In the genomic region with DNA sequence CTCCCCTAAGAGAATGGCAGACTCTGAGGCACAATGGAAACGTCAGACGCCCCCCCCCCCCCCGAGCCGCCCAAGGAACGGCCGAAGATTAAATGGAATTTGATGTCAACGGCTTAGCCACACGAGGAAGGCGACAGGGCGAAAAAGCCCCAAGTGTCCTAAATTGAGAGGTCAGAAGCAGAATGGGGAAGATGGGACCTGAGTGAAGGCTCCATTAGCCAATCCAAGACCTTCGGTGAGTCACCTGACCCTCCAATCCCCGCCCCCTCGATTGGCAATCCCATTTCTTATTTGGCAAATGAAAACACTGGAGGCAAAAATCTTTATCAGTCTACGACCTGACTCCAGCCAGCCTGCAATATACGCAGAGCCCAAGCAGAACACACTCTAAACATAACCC, we compare ENCODE assay signal across 7 mouse cellular contexts. TPM values are rescaled to one million over a fixed set of nuclear protein-coding genes. Genes with fewer than 3 reads are reported as not detected.
DNase-seq lines count a peak whose midpoint lies in the region; ATAC-seq lines count a peak whose summit lies in the region.

No protein-coding gene starts in this region.

- 33% methylated on average over 15 of the region's 15 CpGs for WGBS in heart, embryonic 15.5 days
- WGBS in limb, embryonic 10.5 days, result 29% methylated on average over 15 of the region's 15 CpGs

- no peaks in the 10 kb centered on the region for H3K9me3 ChIP-seq in heart, embryonic 15.5 days (replicated peaks)
- no peaks in the 10 kb centered on the region for H3K9me3 ChIP-seq in limb, embryonic 10.5 days (replicated peaks)

- H3K27ac ChIP-seq in heart, embryonic 15.5 days, result no peak overlapping the region
- no peak overlapping the region for H3K27ac ChIP-seq in limb, embryonic 10.5 days

- H3K4me1 ChIP-seq in heart, embryonic 15.5 days (replicated peaks), result peaks cover 54% of the 10 kb centered on the region
- H3K4me1 ChIP-seq in limb, embryonic 10.5 days, result peaks cover 60% of the 10 kb centered on the region

- no peaks in the 10 kb centered on the region for H3K36me3 ChIP-seq in heart, embryonic 15.5 days
- H3K36me3 ChIP-seq in limb, embryonic 10.5 days, result no peaks in the 10 kb centered on the region

- H3K9ac ChIP-seq in heart, embryonic 15.5 days, result no peak overlapping the region

- peak overlapping the region; percentile 15; the same call in 1 of the 2 replicates for H3K4me3 ChIP-seq in heart, embryonic 15.5 days
- H3K4me3 ChIP-seq in limb, embryonic 10.5 days, result 0 out of 2 replicates have a peak overlapping the region, but pooled peaks have one; percentile 16

- peaks cover 12% of the 10 kb centered on the region for H3K27me3 ChIP-seq in heart, embryonic 15.5 days
- peaks cover 19% of the 10 kb centered on the region for H3K27me3 ChIP-seq in limb, embryonic 10.5 days (ENCODE audit: low read depth, poor library complexity, severe bottlenecking)

- H3K4me2 ChIP-seq in heart, embryonic 15.5 days, result peak overlapping the region; percentile 37

- DNase-seq in urinary bladder, postnatal 36 days (ENCODE audit: low spot score in 2 of 2), result peak; percentile 38 to 66
- no peak for DNase-seq in urinary bladder, adult 18-20 months (ENCODE audit: low spot score in 2 of 2)
- DNase-seq in embryo, embryonic 10.5 days (ENCODE audit: low spot score), result peak; percentile 75
- DNase-seq in limb, embryonic 10.5 days (ENCODE audit: low spot score), result no peak
- peak; percentile 91 for DNase-seq in retina, embryonic 14.5 days (ENCODE audit: low spot score)
- no peak for DNase-seq in spleen, postnatal 10 days (ENCODE audit: low spot score in 2 of 2)

- ATAC-seq in heart, embryonic 15.5 days (replicated peaks; ENCODE audit: insufficient number of reproducible peaks, insufficient read depth, low FRiP score, low read depth), result no peak

RNA-seq across cellular contexts. Expression of a gene that starts 9.5 kb away (rescaled TPM):
- 0.96 and 1.2 TPM in 2 replicates for polyA plus RNA-seq in heart, embryonic 15.5 days (2015; fragmentation: Nextera tagmentation; extraction: Ambion mirVana)
- 1.9 and 2.6 TPM in 2 replicates for polyA plus RNA-seq in limb, embryonic 10.5 days (2016; fragmentation: Nextera tagmentation; extraction: Ambion mirVana)

RNA-seq across cellular contexts. Expression of a gene that starts 26.7 kb away (rescaled TPM):
- polyA plus RNA-seq in heart, embryonic 15.5 days (2015; fragmentation: Nextera tagmentation; extraction: Ambion mirVana), result 54.4 and 76.7 TPM in 2 replicates
- 92.0 and 94.3 TPM in 2 replicates for polyA plus RNA-seq in limb, embryonic 10.5 days (2016; fragmentation: Nextera tagmentation; extraction: Ambion mirVana)

RNA-seq across cellular contexts. Expression of a gene that starts 50.0 kb away (rescaled TPM):
- 18.1 and 21.8 TPM in 2 replicates for polyA plus RNA-seq in heart, embryonic 15.5 days (2015; fragmentation: Nextera tagmentation; extraction: Ambion mirVana)
- polyA plus RNA-seq in limb, embryonic 10.5 days (2016; fragmentation: Nextera tagmentation; extraction: Ambion mirVana), result 77.0 and 78.3 TPM in 2 replicates

RNA-seq across cellular contexts. Expression of a gene that starts 50.9 kb away (rescaled TPM):
- 56.2 and 60.3 TPM in 2 replicates for polyA plus RNA-seq in heart, embryonic 15.5 days (2015; fragmentation: Nextera tagmentation; extraction: Ambion mirVana)
- 130 and 157 TPM in 2 replicates for polyA plus RNA-seq in limb, embryonic 10.5 days (2016; fragmentation: Nextera tagmentation; extraction: Ambion mirVana)

Comparison
In these comparisons a context has a peak if more than half of its experiments do, and no peak if none do; other contexts are left out.
1. DNase-seq: peak in urinary bladder, postnatal 36 days (2 of 2), embryo, embryonic 10.5 days (single experiment) and retina, embryonic 14.5 days (single experiment); none in urinary bladder, adult 18-20 months (0 of 2), limb, embryonic 10.5 days (single experiment) and spleen, postnatal 10 days (0 of 2).